Mouse (Mus musculus): Measurements from ENCODE around the gene Gm10112. TPM values are rescaled to one million over a fixed set of nuclear protein-coding genes. Genes with fewer than 3 reads are reported as not detected.

Gm10112 gene
- not detected in 2 replicates for total RNA-seq (2021)
- long read RNA-seq, experiment 1: 0 reads
- long read RNA-seq, experiment 2: 0 reads

DNA sequence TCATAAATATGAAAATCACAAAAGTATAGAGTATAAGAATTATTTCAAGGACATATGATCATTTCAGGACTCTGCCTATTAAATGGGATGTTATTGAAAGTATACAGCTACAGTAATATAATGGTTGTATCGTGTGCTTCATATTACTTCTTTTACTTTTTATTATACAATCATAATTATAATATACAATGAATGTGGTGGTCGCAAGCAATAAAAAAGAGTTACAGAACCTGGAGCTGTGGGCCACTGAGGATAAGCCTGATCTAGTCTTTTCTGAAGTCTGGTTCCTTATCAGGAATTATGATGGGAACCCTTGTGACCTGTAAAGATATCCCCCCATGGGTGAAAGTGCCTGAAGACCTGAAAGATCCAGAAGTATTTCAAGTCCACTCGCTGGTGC is at the start of gene Gm10112:
Gm10112 (plus strand) TSS at position 301 of the 400 bp plus-strand sequence.
- no peak for DNase-seq

GRCm38 (mm10) chrX:111189574-111189973 is 21.4 kb downstream of the Gm10112 start:
- no peak for DNase-seq

- no peak for DNase-seq
Observed at GRCm38 (mm10) chrX:111196376-111196775, 28.2 kb downstream of the Gm10112 start.

DNA sequence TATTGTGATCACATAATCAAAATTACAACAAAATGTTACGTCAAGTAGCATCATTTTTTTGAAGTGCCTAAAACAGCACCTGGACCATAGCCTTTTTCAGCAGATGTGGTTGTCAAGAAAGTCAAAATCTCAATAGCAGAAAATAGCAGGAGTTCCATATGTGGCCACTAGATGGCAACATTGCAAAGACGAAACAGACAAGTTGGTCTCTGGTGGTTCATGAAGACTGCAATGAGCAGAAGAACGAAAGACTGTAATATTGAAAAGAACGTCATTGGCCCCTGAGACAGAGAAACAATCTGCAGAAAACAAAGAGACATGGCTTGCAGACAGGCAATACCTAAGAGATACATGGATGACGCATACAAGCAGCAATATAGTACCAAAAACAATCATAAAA is 42.1 kb downstream of the Gm10112 start:
- DNase-seq: peak; percentile 29

Other genes with a start within 250 kb of the Gm10112 start
- gene Cylc1, start 57.9 kb upstream of the Gm10112 start, total RNA-seq (2021): not detected in 2 replicates